Mouse (Mus musculus) splenic B cell, adult 2 months (primary cell): ENCODE results near the gene Gm28048.
A peak's percentile ranks its signal among the peaks of the same experiment; 100 is the strongest.

Source experiments
- DNase-seq: peaks from one replicate; pipeline ENCODE4 v3.0.0-alpha.2; 2011; ENCODE audit warnings: low read depth, low spot score
- H3K27me3 ChIP-seq: 2 replicates; pipeline ENCODE4 v1.6.1; 2012; ENCODE audit warnings: mild to moderate bottlenecking, low read length, moderate library complexity, mixed read lengths; ENCODE audit not compliant: control insufficient read depth, poor library complexity, insufficient read depth, severe bottlenecking
- H3K36me3 ChIP-seq: 2 replicates; pipeline ENCODE4 v1.6.1; 2012; ENCODE audit warnings: mild to moderate bottlenecking, low read length, moderate library complexity, mixed read lengths; ENCODE audit not compliant: control insufficient read depth, poor library complexity, insufficient read depth, severe bottlenecking

Gene Gm28048

DNA sequence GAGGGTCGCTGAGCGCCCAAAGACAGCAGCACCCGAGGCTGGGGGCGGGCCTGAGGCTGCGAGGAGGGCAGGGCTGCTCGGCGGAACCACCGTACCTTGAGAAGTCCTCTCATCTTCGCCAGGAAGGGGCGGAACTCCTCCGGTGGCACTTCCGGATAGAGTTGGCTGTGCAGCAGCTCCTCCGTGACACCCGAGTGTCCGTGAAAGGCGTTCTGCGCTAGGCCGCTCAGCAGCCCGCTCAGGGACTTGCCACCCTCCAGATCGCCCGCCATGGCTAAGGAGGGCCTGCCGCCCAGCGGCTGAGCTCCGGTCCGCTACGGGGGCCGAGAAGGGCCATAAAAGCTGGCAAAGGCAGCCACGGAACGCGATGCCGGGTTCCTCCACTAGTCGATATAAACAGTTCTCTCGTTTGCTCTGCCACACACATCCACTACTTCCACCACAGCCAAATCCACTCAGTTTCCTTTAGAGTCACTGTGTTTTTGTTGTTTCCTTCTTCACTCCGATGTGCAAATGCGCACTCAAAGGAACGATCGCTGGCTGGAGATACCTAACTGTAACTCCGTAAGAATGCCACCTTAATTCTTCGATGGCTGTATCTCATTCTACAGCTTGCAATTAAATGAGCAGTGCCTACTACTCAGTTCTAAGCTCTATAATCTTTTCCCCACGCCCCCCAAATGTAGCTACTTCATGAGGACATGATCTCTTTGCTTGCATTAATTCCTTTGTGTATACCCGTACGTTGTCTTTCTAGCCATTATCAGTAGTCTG lies at the start of gene Gm28048, which contains the start of gene Commd1:
Gm28048 (minus strand) TSS at position 107 of the 774 bp plus-strand sequence.
Commd1 (minus strand) TSS at position 399 of the 774 bp plus-strand sequence.
- Histone ChIP-seq H3K36me3 (peaks cover 3% of the 10 kb centered on the region; the same call in 1 of the 2 replicates), H3K27me3 (no peaks in the 10 kb centered on the region)
- peak; percentile 96 for DNase-seq

DNA sequence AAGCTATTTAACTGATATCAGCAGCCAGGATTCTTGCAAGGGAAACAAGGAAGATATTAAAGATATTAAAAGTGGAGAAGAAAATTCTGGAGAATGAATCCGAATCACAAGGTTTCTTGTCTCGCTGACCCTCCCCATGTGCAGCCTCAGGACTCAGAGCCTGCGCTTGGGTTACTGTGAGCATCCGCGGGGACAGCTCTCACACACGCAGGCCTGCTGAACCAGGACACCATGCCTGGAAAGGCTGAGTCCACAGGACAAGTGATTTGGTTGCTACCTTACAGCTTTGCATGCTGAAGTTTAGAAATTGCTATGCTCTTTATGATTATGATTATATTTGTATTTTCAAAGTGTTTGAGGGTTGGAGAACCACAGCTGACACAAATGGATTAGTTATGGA lies 47.5 kb upstream of the Gm28048 start:
- no peak for DNase-seq
- no peaks in the 10 kb centered on the region for H3K36me3 ChIP-seq
- no peaks in the 10 kb centered on the region for H3K27me3 ChIP-seq

DNA sequence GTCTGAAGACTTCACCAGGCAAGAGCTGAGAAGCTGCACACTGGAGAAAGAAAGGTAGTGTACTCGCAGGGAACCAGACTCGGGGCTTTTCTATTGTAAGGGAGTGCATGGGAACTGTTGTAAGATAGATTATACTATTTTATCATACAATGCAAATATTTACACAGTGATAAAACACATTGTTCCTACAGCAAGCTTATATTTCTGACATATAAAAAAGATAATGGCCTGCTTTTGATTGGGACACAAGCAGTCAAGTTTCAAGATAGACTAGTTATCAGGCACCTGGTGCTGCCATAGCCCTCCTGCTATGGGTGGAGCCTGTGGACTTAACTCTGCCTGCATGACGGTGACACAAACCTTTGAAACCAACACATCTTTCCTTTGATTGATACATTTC lies 47.1 kb upstream of the Gm28048 start:
- DNase-seq, result no peak
- Histone ChIP-seq H3K27me3 (no peaks in the 10 kb centered on the region), H3K36me3 (no peaks in the 10 kb centered on the region)

DNA sequence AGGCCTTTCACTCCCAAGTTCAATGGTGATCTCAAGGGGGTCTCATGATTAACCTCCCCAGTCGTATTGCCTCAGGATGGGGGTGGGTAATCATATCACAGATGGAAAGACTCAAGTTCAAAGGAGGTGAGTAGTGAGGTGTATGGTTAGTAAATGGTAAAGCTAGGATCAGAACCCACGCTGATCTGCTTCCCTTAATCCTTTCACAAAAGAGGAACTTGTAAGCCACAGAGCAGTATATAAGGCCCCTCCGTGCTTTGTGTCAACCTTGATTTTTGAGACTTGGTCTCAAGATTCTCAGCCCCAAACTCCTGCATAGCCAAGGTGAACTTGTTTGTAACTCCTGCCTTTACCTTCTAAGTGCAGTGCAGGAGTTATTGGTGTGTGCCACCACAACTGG lies 42.3 kb upstream of the Gm28048 start:
- H3K36me3 ChIP-seq, result no peaks in the 10 kb centered on the region
- H3K27me3 ChIP-seq, result no peaks in the 10 kb centered on the region
- DNase-seq, result no peak

DNA sequence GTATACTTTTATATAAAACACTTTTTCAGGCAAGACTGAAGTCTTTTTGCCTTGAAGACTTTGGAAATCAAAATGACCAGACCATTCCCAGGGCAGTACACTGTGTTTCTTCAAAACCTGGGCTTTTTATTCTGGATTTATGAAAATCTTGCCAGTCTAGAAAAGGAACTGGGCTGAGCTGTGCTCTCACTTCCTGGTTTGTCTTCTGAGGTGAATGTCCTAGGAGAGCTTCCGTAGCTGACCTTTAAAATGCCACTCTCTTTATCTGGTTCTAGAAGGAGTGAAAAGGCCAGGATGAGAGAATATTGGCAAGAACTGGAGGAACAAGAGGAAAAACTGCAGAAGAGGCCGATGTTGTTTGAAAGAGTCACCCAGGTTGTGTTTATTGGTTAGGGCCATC lies 41.3 kb upstream of the Gm28048 start:
- Histone ChIP-seq H3K27me3 (no peaks in the 10 kb centered on the region), H3K36me3 (no peaks in the 10 kb centered on the region)
- DNase-seq, result no peak

DNA sequence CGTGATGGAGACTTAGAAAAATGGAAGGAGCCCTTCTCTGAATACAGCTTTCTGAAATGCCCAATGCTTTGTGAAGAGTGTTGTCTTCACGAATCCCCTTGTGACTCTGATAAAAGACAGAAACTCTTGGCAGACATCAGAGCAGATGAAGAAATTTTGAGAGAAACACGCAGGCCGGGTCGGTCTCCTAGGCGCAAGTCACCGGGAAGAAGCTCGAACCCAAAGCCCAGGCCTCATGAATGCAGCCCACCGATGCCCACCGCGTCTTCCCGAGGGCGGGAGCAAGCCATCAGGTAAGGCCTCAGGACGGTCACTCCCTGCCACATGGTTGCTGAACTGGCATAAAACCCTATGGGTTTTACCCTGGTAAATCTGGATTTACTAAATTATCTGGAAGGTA lies 39.0 kb upstream of the Gm28048 start:
- Histone ChIP-seq H3K27me3 (no peaks in the 10 kb centered on the region), H3K36me3 (no peaks in the 10 kb centered on the region)
- DNase-seq, result no peak

DNA sequence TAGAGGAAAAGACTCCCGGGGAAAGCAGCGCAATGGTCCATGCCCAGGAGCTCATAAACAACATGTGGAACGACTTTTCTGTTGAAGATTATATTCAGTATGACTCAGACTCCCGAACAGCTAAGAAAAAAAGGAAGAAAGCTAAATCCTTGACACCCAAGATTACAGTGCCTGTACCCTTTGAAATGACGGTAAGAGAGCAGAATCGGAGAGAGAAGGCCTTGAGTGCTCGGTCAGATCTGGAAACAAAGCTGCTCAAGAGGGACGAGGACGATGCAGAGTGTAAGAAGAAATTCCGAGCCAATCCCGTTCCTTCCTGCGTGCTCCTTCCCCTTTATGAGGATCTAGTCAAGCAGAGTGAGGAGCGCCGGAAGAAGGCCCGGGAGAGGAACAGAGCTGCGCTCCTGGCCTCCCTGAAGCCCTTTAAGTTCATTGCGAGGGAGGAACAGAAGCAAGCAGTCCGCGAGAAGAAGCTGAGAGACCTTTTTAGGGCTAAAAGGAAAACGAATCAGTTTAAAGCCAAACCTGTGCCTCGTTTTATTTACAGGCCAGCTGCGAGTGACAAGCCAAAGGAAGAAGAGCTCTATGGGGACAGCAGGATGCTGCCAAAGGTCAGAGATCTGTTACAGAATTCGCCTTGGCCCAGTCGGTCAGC lies 38.4 kb upstream of the Gm28048 start:
- DNase-seq, result no peak
- H3K27me3 ChIP-seq, result no peaks in the 10 kb centered on the region
- no peaks in the 10 kb centered on the region for H3K36me3 ChIP-seq

DNA sequence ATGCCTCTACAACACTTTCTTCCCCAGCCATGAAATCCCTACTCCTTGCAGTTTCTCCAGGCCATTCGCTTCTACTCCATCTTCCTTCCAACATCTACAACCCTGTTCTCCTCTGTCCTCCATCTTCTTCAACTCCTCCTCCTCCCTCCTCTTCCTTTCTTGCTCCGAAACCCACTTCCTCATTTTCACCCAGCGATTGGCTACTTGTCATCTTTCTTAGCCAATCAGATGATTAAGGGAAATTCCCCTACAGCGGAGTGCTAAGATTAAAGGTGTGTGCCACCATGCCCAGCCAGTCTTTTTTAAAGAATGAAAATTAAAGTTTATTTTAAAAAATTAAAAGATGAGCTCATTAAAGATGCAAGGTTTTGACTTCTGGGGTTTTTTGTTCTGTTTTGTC lies 36.1 kb upstream of the Gm28048 start:
- H3K36me3 ChIP-seq, result no peaks in the 10 kb centered on the region
- no peak for DNase-seq

DNA sequence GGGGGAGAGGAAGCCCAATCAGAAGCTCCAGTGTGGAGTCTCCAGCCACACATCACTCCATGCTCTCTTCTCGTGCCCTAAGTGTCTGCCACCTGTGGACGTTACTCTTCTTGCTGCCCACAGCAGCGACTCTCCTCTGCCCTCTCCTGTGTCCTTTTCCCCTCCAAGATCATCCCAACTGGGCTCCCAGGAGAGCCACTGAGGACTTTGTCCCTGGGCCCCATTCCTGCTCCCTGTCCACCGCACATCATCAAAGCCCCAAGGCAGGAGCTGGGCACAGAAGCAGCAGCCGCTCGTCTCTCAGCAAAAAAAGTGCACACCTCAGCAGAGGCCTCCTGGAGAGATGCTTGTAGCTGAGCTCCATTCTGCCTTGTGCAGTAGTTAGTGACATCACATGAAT lies 33.1 kb upstream of the Gm28048 start:
- no peaks in the 10 kb centered on the region for H3K36me3 ChIP-seq
- no peaks in the 10 kb centered on the region for H3K27me3 ChIP-seq
- DNase-seq, result no peak

More for the DNA sequence above, 36.1 kb upstream of the Gm28048 start:
- H3K27me3 ChIP-seq, result no peaks in the 10 kb centered on the region

DNA sequence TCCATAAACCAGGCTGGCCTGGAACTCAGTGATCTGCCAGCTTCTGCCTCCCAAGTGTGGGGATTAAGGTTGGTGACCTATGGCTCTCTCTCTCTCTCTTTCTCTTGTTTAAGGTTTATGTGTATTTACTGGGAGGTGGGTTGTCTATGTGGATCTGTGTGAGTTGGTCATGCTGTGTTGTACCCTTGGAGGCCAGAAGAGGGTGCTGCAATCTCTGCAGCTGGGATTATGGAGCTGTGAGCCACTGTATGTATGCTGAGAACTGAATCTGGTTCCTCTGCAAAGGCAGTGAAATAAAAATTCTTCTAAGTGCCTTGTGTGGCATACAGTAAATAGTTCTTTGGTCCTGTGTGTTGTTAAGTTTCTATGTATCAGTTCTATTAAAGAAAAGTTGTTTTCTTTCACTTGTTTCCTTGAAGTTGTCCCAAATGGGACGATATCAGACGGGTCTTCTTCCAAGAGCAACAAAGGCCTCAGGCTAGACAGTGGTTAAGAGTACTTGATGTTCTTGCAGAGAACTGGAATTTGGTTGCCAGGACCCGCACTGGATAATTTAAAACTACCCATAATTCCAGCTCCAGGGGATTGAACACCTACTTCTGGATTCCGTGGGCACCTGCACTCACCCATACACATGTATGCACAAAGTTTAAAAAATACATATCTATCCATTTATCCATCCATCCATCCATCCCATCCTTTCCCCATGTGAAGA lies 31.8 kb upstream of the Gm28048 start:
- peak; percentile 56 for DNase-seq
- Histone ChIP-seq H3K27me3 (no peaks in the 10 kb centered on the region), H3K36me3 (no peaks in the 10 kb centered on the region)

DNA sequence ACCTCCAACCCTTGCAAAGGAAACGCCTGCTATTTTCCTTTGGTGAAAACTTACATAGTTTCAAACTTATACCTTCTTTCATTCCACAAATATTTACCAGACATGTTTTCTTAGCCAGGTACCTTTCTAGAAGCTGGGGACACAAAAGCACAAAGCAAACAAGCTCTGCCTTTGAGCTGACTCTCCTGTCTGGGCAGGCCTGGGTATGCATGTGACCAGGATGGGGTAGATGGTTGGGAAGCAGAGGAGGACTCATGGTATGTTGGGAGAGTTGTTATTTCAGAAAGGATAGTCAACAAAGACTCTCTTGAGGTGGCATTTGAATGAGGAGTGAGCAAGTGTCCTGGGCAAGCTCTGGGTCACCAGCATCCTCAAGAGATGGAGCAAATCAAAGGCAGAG lies 31.2 kb upstream of the Gm28048 start:
- no peaks in the 10 kb centered on the region for H3K27me3 ChIP-seq
- no peak for DNase-seq
- H3K36me3 ChIP-seq, result no peaks in the 10 kb centered on the region

DNA sequence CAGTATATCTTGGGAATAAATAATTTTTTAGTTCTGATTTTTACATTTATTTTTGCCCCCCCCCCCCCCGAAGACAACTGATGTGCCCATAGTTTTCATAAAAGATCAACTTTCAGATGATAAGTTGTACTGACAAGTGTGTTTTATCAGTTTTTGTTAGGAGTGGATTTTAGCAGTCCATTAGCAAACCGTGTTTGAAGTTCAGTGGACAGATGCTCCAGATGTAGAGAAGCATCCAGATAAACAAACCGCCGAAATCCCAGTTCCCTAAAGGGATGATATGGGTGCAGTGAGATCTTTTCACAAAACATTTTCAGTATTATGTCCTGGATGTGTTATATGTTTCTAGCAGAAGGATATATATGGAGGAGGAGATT lies 26.9 kb upstream of the Gm28048 start:
- H3K27me3 ChIP-seq, result no peaks in the 10 kb centered on the region
- H3K36me3 ChIP-seq, result peaks cover 6% of the 10 kb centered on the region

DNA sequence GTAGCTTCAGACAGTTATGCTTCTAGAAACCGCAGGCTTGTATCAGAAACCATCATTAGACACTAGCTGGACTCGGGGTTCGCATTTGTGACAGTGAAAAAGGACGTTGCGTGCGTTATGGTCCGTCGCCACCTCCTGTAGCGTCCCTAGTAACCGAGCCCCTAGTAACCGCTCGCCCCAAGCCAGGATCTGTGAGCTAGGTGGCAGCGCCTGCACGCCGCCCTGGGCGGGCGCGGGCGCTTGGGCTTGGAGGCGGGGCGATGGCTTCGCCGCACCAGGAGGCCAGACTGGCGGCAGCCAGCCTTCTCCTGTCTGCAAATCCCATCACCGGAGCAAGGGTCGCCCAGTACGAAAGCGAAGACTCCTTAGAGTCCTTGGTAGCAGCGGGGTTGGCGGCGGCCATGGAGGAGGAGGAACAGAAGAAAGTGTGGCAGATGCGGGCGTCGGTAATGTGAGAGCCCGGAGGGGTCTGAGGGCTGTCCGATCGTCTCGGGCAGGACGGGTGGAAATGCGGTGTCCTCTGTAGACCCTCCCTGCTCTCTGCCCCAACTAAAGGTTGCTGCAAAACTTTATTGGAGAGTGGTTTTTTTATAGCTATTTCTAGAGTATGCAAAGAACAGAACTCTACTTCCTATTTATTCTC lies 26.4 kb upstream of the Gm28048 start:
- Histone ChIP-seq H3K36me3 (peaks cover 6% of the 10 kb centered on the region), H3K27me3 (no peaks in the 10 kb centered on the region)
- peak; percentile 82 for DNase-seq

More for the DNA sequence above, 26.9 kb upstream of the Gm28048 start:
- DNase-seq, result no peak

DNA sequence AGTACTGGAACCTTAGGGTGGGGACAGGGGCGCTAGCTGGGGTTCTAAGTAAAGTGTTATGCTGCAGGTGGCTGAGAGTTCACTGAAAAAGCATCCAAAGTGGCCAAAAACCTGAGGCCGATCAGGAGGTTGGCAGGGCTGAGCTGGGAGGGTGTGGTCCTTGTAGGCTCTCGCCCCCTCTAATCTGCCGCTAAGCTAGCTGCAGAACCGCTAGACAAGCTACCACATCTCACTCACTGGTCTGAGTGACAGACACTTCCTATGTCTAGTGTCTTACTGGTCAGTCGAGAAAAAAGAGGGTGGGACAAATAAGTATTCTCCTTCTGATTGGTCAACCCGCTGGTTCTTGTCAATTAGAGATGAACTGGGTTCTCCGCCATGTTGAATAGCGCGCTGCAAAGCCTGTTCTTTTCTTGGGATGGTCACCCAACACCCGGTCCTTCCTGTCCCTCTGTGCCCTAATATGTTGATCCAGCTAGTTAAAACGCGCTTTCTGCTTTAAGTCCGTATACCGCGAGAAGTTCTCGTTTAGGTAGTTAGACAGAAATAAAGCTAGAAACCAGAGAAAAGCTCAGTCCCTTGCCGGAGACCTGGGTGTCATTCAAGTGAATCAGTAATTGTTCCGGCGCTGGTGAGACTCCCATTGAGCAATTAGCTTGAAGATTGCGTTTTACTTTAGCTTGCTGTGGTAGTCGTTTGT lies 25.7 kb upstream of the Gm28048 start, which contains the start of gene Fam161a:
Fam161a (plus strand) TSS at position 51 of the 700 bp plus-strand sequence.
- Histone ChIP-seq H3K27me3 (no peaks in the 10 kb centered on the region), H3K36me3 (peaks cover 6% of the 10 kb centered on the region)
- peak; percentile 94 for DNase-seq
